Mouse (Mus musculus) kidney, embryonic 15.5 days (tissue): ENCODE results near the gene Itgal. TPM values are rescaled to one million over a fixed set of nuclear protein-coding genes. Genes with fewer than 3 reads are reported as not detected.

Experiments used
- ATAC-seq: fragments of 200-750 bp; cut with Nextera tagmentation; replicated peaks from 2 replicates; pipeline ENCODE4 v1.8.0; 2017; ENCODE audit warnings: moderate TSS enrichment; ENCODE audit not compliant: low FRiP score
- H3K27ac ChIP-seq: fragments of 300-500 bp; sonication (generic); 2 replicates; pipeline ENCODE4 v1.5.1; 2015; ENCODE audit warnings: mild to moderate bottlenecking, inconsistent platforms
- H3K27me3 ChIP-seq: fragments of 300-500 bp; sonication (generic); 2 replicates; pipeline ENCODE4 v1.6.1; 2015; ENCODE audit warnings: inconsistent platforms
- H3K36me3 ChIP-seq: fragments of 300-500 bp; sonication (generic); 2 replicates; pipeline ENCODE4 v1.6.1; 2015; ENCODE audit warnings: inconsistent platforms
- H3K4me1 ChIP-seq: fragments of 300-500 bp; sonication (generic); 2 replicates; pipeline ENCODE4 v1.6.1; 2015; ENCODE audit warnings: inconsistent platforms
- H3K4me2 ChIP-seq: fragments of 300-500 bp; sonication (generic); 2 replicates; pipeline ENCODE4 v1.6.1; 2015; ENCODE audit warnings: moderate library complexity, mild to moderate bottlenecking, inconsistent platforms
- H3K4me3 ChIP-seq: fragments of 300-500 bp; sonication (generic); replicated peaks from 2 replicates; pipeline ENCODE4 v1.5.1; 2015; ENCODE audit warnings: mild to moderate bottlenecking, inconsistent platforms
- H3K9ac ChIP-seq: fragments of 300-500 bp; sonication (generic); 2 replicates; pipeline ENCODE4 v1.6.1; 2015; ENCODE audit warnings: mild to moderate bottlenecking, inconsistent platforms
- H3K9me3 ChIP-seq: fragments of 300-500 bp; sonication (generic); replicated peaks from 2 replicates; pipeline ENCODE4 v1.6.1; 2016; ENCODE audit warnings: inconsistent platforms
- WGBS: fragments of 180-500 bp; shearing (Covaris S2); methylation state at CpG from one replicate; pipeline ENCODE4 v1.1.7; 2015; ENCODE audit warnings: mixed read lengths; 5-methylcytosine and 5-hydroxymethylcytosine counted together
- polyA plus RNA-seq: library from polyadenylated mRNA; unstranded; fragments of >200 nt; fragmentation: Nextera tagmentation; extraction: Ambion mirVana; gene quantifications from 2 replicates; pipeline ENCODE4 v1.2.1, GENCODE M21; 2015

Itgal gene
- polyA plus RNA-seq, 1 experiment from 2014 or later: 1.2 TPM

- ATAC-seq: no peak
- Histone ChIP-seq H3K9me3 (no peaks in the 10 kb centered on the region), H3K9ac (no peak overlapping the region)
Observed at GRCm38 (mm10) chr7:127263526-127263925, 32.5 kb upstream of the Itgal start.

GRCm38 (mm10) chr7:127270256-127270655 lies 25.8 kb upstream of the Itgal start:
- H3K9me3 ChIP-seq: no peaks in the 10 kb centered on the region
- 86% methylated on average over 2 of the region's 2 CpGs for WGBS
- no peak overlapping the region for H3K4me2 ChIP-seq
- no peak overlapping the region for H3K9ac ChIP-seq
- H3K27ac ChIP-seq: no peak overlapping the region
- peaks cover 42% of the 10 kb centered on the region for H3K36me3 ChIP-seq
- no peak for ATAC-seq
- no peaks in the 10 kb centered on the region for H3K27me3 ChIP-seq
- peaks cover 19% of the 10 kb centered on the region for H3K4me1 ChIP-seq
- no peak overlapping the region for H3K4me3 ChIP-seq

More at GRCm38 (mm10) chr7:127263526-127263925, 32.5 kb upstream of the Itgal start:
- Histone ChIP-seq H3K4me2 (no peak overlapping the region), H3K27ac (no peak overlapping the region), H3K36me3 (peaks cover 7% of the 10 kb centered on the region), H3K4me1 (peaks cover 22% of the 10 kb centered on the region), H3K27me3 (no peaks in the 10 kb centered on the region), H3K4me3 (no peak overlapping the region)
- 92% methylated on average over 3 of the region's 3 CpGs for WGBS

GRCm38 (mm10) chr7:127270666-127271065 lies 25.4 kb upstream of the Itgal start:
- H3K36me3 ChIP-seq: peaks cover 42% of the 10 kb centered on the region
- ATAC-seq: no peak
- H3K4me1 ChIP-seq: peaks cover 19% of the 10 kb centered on the region
- 86% methylated on average over 5 of the region's 5 CpGs for WGBS
- no peaks in the 10 kb centered on the region for H3K9me3 ChIP-seq
- no peak overlapping the region for H3K27ac ChIP-seq
- peak overlapping the region; percentile 24; the same call in 1 of the 2 replicates for H3K4me2 ChIP-seq
- H3K9ac ChIP-seq: no peak overlapping the region
- no peaks in the 10 kb centered on the region for H3K27me3 ChIP-seq
- H3K4me3 ChIP-seq: no peak overlapping the region

GRCm38 (mm10) chr7:127271093-127271492 lies 25.0 kb upstream of the Itgal start:
- no peaks in the 10 kb centered on the region for H3K27me3 ChIP-seq
- 93% methylated on average over 4 of the region's 4 CpGs for WGBS

GRCm38 (mm10) chr7:127272566-127272965 lies 23.5 kb upstream of the Itgal start:
- Histone ChIP-seq H3K4me3 (peak overlapping the region; percentile 80), H3K4me2 (peak overlapping the region; percentile 84), H3K27me3 (no peaks in the 10 kb centered on the region), H3K27ac (no peak overlapping the region), H3K9ac (no peak overlapping the region), H3K36me3 (peaks cover 42% of the 10 kb centered on the region), H3K4me1 (peaks cover 34% of the 10 kb centered on the region), H3K9me3 (no peaks in the 10 kb centered on the region)
- no peak for ATAC-seq
- WGBS: 96% methylated on average over 15 of the region's 15 CpGs

More at GRCm38 (mm10) chr7:127271093-127271492, 25.0 kb upstream of the Itgal start:
- Histone ChIP-seq H3K4me1 (peaks cover 20% of the 10 kb centered on the region), H3K36me3 (peaks cover 42% of the 10 kb centered on the region), H3K27ac (no peak overlapping the region), H3K9me3 (no peaks in the 10 kb centered on the region), H3K4me2 (peak overlapping the region; percentile 24), H3K4me3 (no peak overlapping the region), H3K9ac (no peak overlapping the region)
- no peak for ATAC-seq

- H3K9me3 ChIP-seq: no peaks in the 10 kb centered on the region
- H3K27ac ChIP-seq: peak overlapping the region; percentile 92
- no peaks in the 10 kb centered on the region for H3K27me3 ChIP-seq
- H3K36me3 ChIP-seq: peaks cover 39% of the 10 kb centered on the region
- peak overlapping the region; percentile 84 for H3K9ac ChIP-seq
- peak; percentile 61 for ATAC-seq
- WGBS: 9% methylated on average over 50 of the region's 50 CpGs
- peak overlapping the region; percentile 84 for H3K4me2 ChIP-seq
- peaks cover 40% of the 10 kb centered on the region for H3K4me1 ChIP-seq
- H3K4me3 ChIP-seq: peak overlapping the region; percentile 80
Observed at GRCm38 (mm10) chr7:127273118-127273923, 22.7 kb upstream of the Itgal start.

- Histone ChIP-seq H3K9me3 (no peaks in the 10 kb centered on the region), H3K4me2 (peak within 1 kb of the TSS; percentile 84), H3K4me3 (peak within 1 kb of the TSS; percentile 80), H3K9ac (peak within 1 kb of the TSS; percentile 84), H3K27ac (peak within 1 kb of the TSS; percentile 92), H3K4me1 (peaks cover 47% of the 10 kb centered on the region), H3K36me3 (peaks cover 31% of the 10 kb centered on the region), H3K27me3 (no peaks in the 10 kb centered on the region)
- under 1% methylated on average over 39 of the region's 39 CpGs for WGBS
- peak; percentile 86 for ATAC-seq
Observed at GRCm38 (mm10) chr7:127273925-127274789, 21.9 kb upstream of the Itgal start, which contains the start of gene Sephs2. TSS of gene Sephs2 (minus strand) at chr7:127274055.

GRCm38 (mm10) chr7:127276519-127276961 lies 19.5 kb upstream of the Itgal start:
- Histone ChIP-seq H3K4me3 (no peak overlapping the region), H3K27me3 (no peaks in the 10 kb centered on the region), H3K36me3 (peaks cover 11% of the 10 kb centered on the region), H3K4me1 (peaks cover 49% of the 10 kb centered on the region), H3K27ac (peak overlapping the region; percentile 85), H3K9me3 (no peaks in the 10 kb centered on the region), H3K9ac (no peak overlapping the region), H3K4me2 (peak overlapping the region; percentile 12; the same call in 1 of the 2 replicates)
- 26% methylated on average over 5 of the region's 5 CpGs for WGBS
- ATAC-seq: peak; percentile 19; the same call in 1 of the 2 replicates

GRCm38 (mm10) chr7:127278311-127278710 lies 17.7 kb upstream of the Itgal start:
- ATAC-seq: peak; percentile 35; the same call in 1 of the 2 replicates
- Histone ChIP-seq H3K27me3 (no peaks in the 10 kb centered on the region), H3K9ac (no peak overlapping the region), H3K9me3 (no peaks in the 10 kb centered on the region), H3K36me3 (no peaks in the 10 kb centered on the region), H3K4me2 (no peak overlapping the region), H3K4me1 (peaks cover 38% of the 10 kb centered on the region), H3K27ac (peak overlapping the region; percentile 85), H3K4me3 (no peak overlapping the region)
- 18% methylated on average over 8 of the region's 8 CpGs for WGBS

- Histone ChIP-seq H3K4me3 (no peak overlapping the region), H3K9ac (no peak overlapping the region), H3K36me3 (no peaks in the 10 kb centered on the region), H3K9me3 (no peaks in the 10 kb centered on the region), H3K4me1 (peaks cover 30% of the 10 kb centered on the region), H3K4me2 (no peak overlapping the region), H3K27me3 (no peaks in the 10 kb centered on the region), H3K27ac (no peak overlapping the region)
- WGBS: 67% methylated on average over 3 of the region's 3 CpGs
- ATAC-seq: no peak
Observed at GRCm38 (mm10) chr7:127280092-127280491, 16.0 kb upstream of the Itgal start.

GRCm38 (mm10) chr7:127281114-127281513 lies 14.9 kb upstream of the Itgal start:
- peaks cover 30% of the 10 kb centered on the region for H3K4me1 ChIP-seq
- H3K9ac ChIP-seq: no peak overlapping the region
- H3K36me3 ChIP-seq: no peaks in the 10 kb centered on the region
- WGBS: 57% methylated on average over 4 of the region's 4 CpGs
- no peak overlapping the region for H3K4me3 ChIP-seq
- no peaks in the 10 kb centered on the region for H3K27me3 ChIP-seq
- H3K9me3 ChIP-seq: no peaks in the 10 kb centered on the region
- H3K4me2 ChIP-seq: no peak overlapping the region
- ATAC-seq: no peak
- H3K27ac ChIP-seq: no peak overlapping the region

- no peak overlapping the region for H3K27ac ChIP-seq
- H3K27me3 ChIP-seq: no peaks in the 10 kb centered on the region
- no peak overlapping the region for H3K9ac ChIP-seq
- no peaks in the 10 kb centered on the region for H3K36me3 ChIP-seq
- ATAC-seq: no peak
- WGBS: 80% methylated on average over 2 of the region's 2 CpGs
- 0 out of 2 replicates have a peak, but pooled peaks cover 4% of the 10 kb centered on the region for H3K9me3 ChIP-seq
- H3K4me2 ChIP-seq: no peak overlapping the region
- H3K4me3 ChIP-seq: no peak overlapping the region
- peaks cover 19% of the 10 kb centered on the region for H3K4me1 ChIP-seq
Observed at GRCm38 (mm10) chr7:127282190-127282589, 13.9 kb upstream of the Itgal start.
